In genomic region chr12:86894841-86895428, GRCm38 (mm10) we compare ENCODE assay signal across 8 mouse cellular contexts. TPM values are rescaled to one million over a fixed set of nuclear protein-coding genes. Genes with fewer than 3 reads are reported as not detected.
DNase-seq lines count a peak whose midpoint lies in the region; ATAC-seq and TF ChIP-seq lines count a peak whose summit lies in the region.

No protein-coding gene starts in this region.

- peak overlapping the region; percentile 100 for H3K27ac ChIP-seq in gastrocnemius, adult 2 months
- peak overlapping the region; percentile 82 for H3K27ac ChIP-seq in brown adipose tissue, adult 24 weeks (replicated peaks; ENCODE audit: low read depth, low read length)
- H3K27ac ChIP-seq in forebrain, postnatal 0 days (ENCODE audit: low read depth, low read length), result peak overlapping the region; percentile 96
- peak overlapping the region; percentile 90 for H3K27ac ChIP-seq in liver, embryonic 12.5 days
- H3K27ac ChIP-seq in neural tube, embryonic 13.5 days (replicated peaks), result peak overlapping the region; percentile 100

- DNase-seq in gastrocnemius, adult 2 months, result peak; percentile 50
- DNase-seq in gastrocnemius, postnatal 25 days, result no peak
- DNase-seq in A20 (ENCODE audit: low read depth, low spot score), result peak; percentile 84
- DNase-seq in forebrain, postnatal 0 days, result no peak
- DNase-seq in Muller cell, postnatal 12 days (ENCODE audit: inconsistent ontology term), result no peak

- peaks cover 53% of the 10 kb centered on the region for H3K4me1 ChIP-seq in brown adipose tissue, adult 24 weeks (ENCODE audit: control insufficient read depth, insufficient read depth, insufficient read length, low read length)
- H3K4me1 ChIP-seq in forebrain, postnatal 0 days (ENCODE audit: insufficient read depth), result peaks cover 70% of the 10 kb centered on the region
- H3K4me1 ChIP-seq in liver, embryonic 12.5 days, result peaks cover 84% of the 10 kb centered on the region
- peaks cover 95% of the 10 kb centered on the region for H3K4me1 ChIP-seq in neural tube, embryonic 13.5 days (replicated peaks)

- H3K9ac ChIP-seq in forebrain, postnatal 0 days, result peak overlapping the region; percentile 43
- H3K9ac ChIP-seq in liver, embryonic 12.5 days, result peak overlapping the region; percentile 57; the same call in 1 of the 2 replicates
- H3K9ac ChIP-seq in neural tube, embryonic 13.5 days, result peak overlapping the region; percentile 66

- no peaks in the 10 kb centered on the region for H3K9me3 ChIP-seq in forebrain, postnatal 0 days (ENCODE audit: low read length)
- H3K9me3 ChIP-seq in liver, embryonic 12.5 days (replicated peaks), result no peaks in the 10 kb centered on the region
- H3K9me3 ChIP-seq in neural tube, embryonic 13.5 days, result no peaks in the 10 kb centered on the region

- H3K4me2 ChIP-seq in forebrain, postnatal 0 days (ENCODE audit: low read depth), result peak overlapping the region; percentile 54
- H3K4me2 ChIP-seq in liver, embryonic 12.5 days, result peak overlapping the region; percentile 86
- H3K4me2 ChIP-seq in neural tube, embryonic 13.5 days, result peak overlapping the region; percentile 63

- under 1% methylated on average over 12 of the region's 12 CpGs for WGBS in forebrain, postnatal 0 days
- WGBS in liver, embryonic 12.5 days (ENCODE audit: insufficient replicate concordance), result 5% methylated on average over 12 of the region's 12 CpGs
- under 1% methylated on average over 12 of the region's 12 CpGs for WGBS in neural tube, embryonic 13.5 days

- H3K4me3 ChIP-seq in gastrocnemius, adult 2 months, result peak overlapping the region; percentile 87
- peak overlapping the region; percentile 43 for H3K4me3 ChIP-seq in brown adipose tissue, adult 24 weeks (ENCODE audit: insufficient read depth, low read depth, low read length)
- H3K4me3 ChIP-seq in forebrain, postnatal 0 days (ENCODE audit: low read depth, low read length), result peak overlapping the region; percentile 32
- H3K4me3 ChIP-seq in liver, embryonic 12.5 days, result peak overlapping the region; percentile 60
- peak overlapping the region; percentile 30 for H3K4me3 ChIP-seq in neural tube, embryonic 13.5 days

- H3K36me3 ChIP-seq in forebrain, postnatal 0 days (ENCODE audit: insufficient read depth), result no peaks in the 10 kb centered on the region
- H3K36me3 ChIP-seq in liver, embryonic 12.5 days, result no peaks in the 10 kb centered on the region
- no peaks in the 10 kb centered on the region for H3K36me3 ChIP-seq in neural tube, embryonic 13.5 days

- H3K27me3 ChIP-seq in forebrain, postnatal 0 days (ENCODE audit: insufficient read depth, low read length), result no peaks in the 10 kb centered on the region
- H3K27me3 ChIP-seq in liver, embryonic 12.5 days (replicated peaks), result peaks cover 25% of the 10 kb centered on the region
- H3K27me3 ChIP-seq in neural tube, embryonic 13.5 days, result no peaks in the 10 kb centered on the region

- TF ChIP-seq CTCF in gastrocnemius, adult 2 months (IDR thresholded peaks at IDR 0.05), result no peak
- no peak for TF ChIP-seq CTCF in forebrain, postnatal 0 days (IDR thresholded peaks at IDR 0.05; ENCODE audit: low read depth)

- peak; percentile 36 for ATAC-seq in forebrain, postnatal 0 days
- peak; percentile 3; the same call in 1 of the 2 replicates for ATAC-seq in liver, embryonic 12.5 days
- peak; percentile 34 for ATAC-seq in neural tube, embryonic 13.5 days (ENCODE audit: low read depth)

- intact Hi-C loops in gastrocnemius, adult 2 months (cut with DNase I), result no loop called here

RNA-seq across cellular contexts. Expression of gene Irf2bpl, which starts 10.3 kb away (rescaled TPM):
- 10 to 100 TPM; 21.5 to 28.2 TPM for total RNA-seq in gastrocnemius, adult 2 months (2021)
- total RNA-seq in gastrocnemius, postnatal 25 days (2021), result 10 to 100 TPM; 22.0 to 24.0 TPM
- 7.1 and 23.0 TPM in 2 replicates for polyA plus RNA-seq in brown adipose tissue, adult 24 weeks (2012; ENCODE audit: insufficient read depth, insufficient read length, missing spikeins)
- 134 and 161 TPM in 2 replicates for total RNA-seq in forebrain, postnatal 0 days (2014; rRNA removed)
- polyA plus RNA-seq in forebrain, postnatal 0 days (2015; fragmentation: Nextera tagmentation; extraction: Ambion mirVana), result 86.3 and 95.7 TPM in 2 replicates
- 6.7 and 7.7 TPM in 2 replicates for polyA plus RNA-seq in liver, embryonic 12.5 days (2016; fragmentation: Nextera tagmentation; extraction: Ambion mirVana)
- 59.9 and 60.7 TPM in 2 replicates for polyA plus RNA-seq in neural tube, embryonic 13.5 days (2015; fragmentation: Nextera tagmentation; extraction: Ambion mirVana)

RNA-seq across cellular contexts. Expression of gene Cipc, which starts 51.9 kb away (rescaled TPM):
- total RNA-seq in gastrocnemius, adult 2 months (2021), result 10 to 100 TPM; 32.2 to 33.8 TPM
- 10 to 100 TPM; 22.7 to 32.3 TPM for total RNA-seq in gastrocnemius, postnatal 25 days (2021)
- polyA plus RNA-seq in brown adipose tissue, adult 24 weeks (2012; ENCODE audit: insufficient read depth, insufficient read length, missing spikeins), result 15.9 and 16.4 TPM in 2 replicates
- 53.1 and 62.9 TPM in 2 replicates for total RNA-seq in forebrain, postnatal 0 days (2014; rRNA removed)
- polyA plus RNA-seq in forebrain, postnatal 0 days (2015; fragmentation: Nextera tagmentation; extraction: Ambion mirVana), result 28.4 and 38.1 TPM in 2 replicates
- 18.0 and 19.2 TPM in 2 replicates for polyA plus RNA-seq in liver, embryonic 12.5 days (2016; fragmentation: Nextera tagmentation; extraction: Ambion mirVana)
- 39.2 and 45.6 TPM in 2 replicates for polyA plus RNA-seq in neural tube, embryonic 13.5 days (2015; fragmentation: Nextera tagmentation; extraction: Ambion mirVana)

Comparison
In these comparisons a context has a peak if more than half of its experiments do, and no peak if none do; other contexts are left out.
1. DNase-seq: peak in gastrocnemius, adult 2 months (single experiment) and A20 (single experiment); none in gastrocnemius, postnatal 25 days (single experiment), forebrain, postnatal 0 days (single experiment) and Muller cell, postnatal 12 days (single experiment).
2. H3K4me3 ChIP-seq: peak in every context shown above with its lines; median percentile 87 in gastrocnemius, adult 2 months; 60 in liver, embryonic 12.5 days; 43 in brown adipose tissue, adult 24 weeks; 32 in forebrain, postnatal 0 days; 30 in neural tube, embryonic 13.5 days.
3. Peak in every context shown above with its lines, with median percentiles within 50 percentile points of each other: H3K27ac ChIP-seq, ATAC-seq, H3K4me2 ChIP-seq and H3K9ac ChIP-seq.